Mouse (Mus musculus) MEL (cell line): ENCODE measurements around the gene Bbs5. TPM values are rescaled to one million over a fixed set of nuclear protein-coding genes. Genes with fewer than 3 reads are reported as not detected.
A peak's percentile ranks its signal among the peaks of the same experiment; 100 is the strongest.

Experiments
- DNase-seq: peaks from one replicate; pipeline ENCODE4 v3.0.0; 2011; ENCODE audit warnings: low read depth, low spot score
- H3K27ac ChIP-seq: 2 replicates; pipeline ENCODE4 v1.5.1; 2012; ENCODE audit warnings: low read depth, mild to moderate bottlenecking, control low read depth, low read length, moderate library complexity; ENCODE audit not compliant: control insufficient read depth
- H3K27me3 ChIP-seq, 2 experiments: fragments of 150-350 bp in 1 of 2; sonication (generic) in 1 of 2; 2 replicates each; pipeline ENCODE4 v1.6.1; 2012; ENCODE audit warnings: low read length in 2 of 2, mild to moderate bottlenecking in 2 of 2, improper control_type of control experiment in 1 of 2, moderate library complexity in 1 of 2; ENCODE audit not compliant: insufficient read depth in 2 of 2, control insufficient read depth in 1 of 2
- H3K36me3 ChIP-seq, 2 experiments: 2 replicates each; pipeline ENCODE4 v1.6.1; 2012 to 2014; ENCODE audit warnings: low read length in 2 of 2, improper control_type of control experiment in 1 of 2, inconsistent platforms in 1 of 2, mild to moderate bottlenecking in 1 of 2; ENCODE audit not compliant: insufficient read depth in 2 of 2, control insufficient read depth in 1 of 2
- H3K4me1 ChIP-seq, 2 experiments: fragments of 150-350 bp in 1 of 2; sonication (generic) in 1 of 2; 2 replicates each; pipeline ENCODE4 v1.6.1; 2012; ENCODE audit warnings: low read length in 2 of 2, improper control_type of control experiment in 1 of 2, mild to moderate bottlenecking in 1 of 2; ENCODE audit not compliant: insufficient read depth in 2 of 2, control insufficient read depth in 1 of 2
- H3K4me3 ChIP-seq, 2 experiments: fragments of 150-350 bp in 1 of 2; sonication (generic) in 1 of 2; 2 replicates each; pipeline ENCODE4 v1.5.1; 2012; ENCODE audit warnings: low read depth in 2 of 2, low read length in 2 of 2, mild to moderate bottlenecking in 2 of 2, moderate library complexity in 2 of 2, control low read depth in 1 of 2, improper control_type of control experiment in 1 of 2; ENCODE audit not compliant: control insufficient read depth in 1 of 2, insufficient read depth in 1 of 2
- H3K79me2 ChIP-seq: 2 replicates; pipeline ENCODE4 v1.6.1; 2012; ENCODE audit warnings: mild to moderate bottlenecking, low read length, moderate library complexity; ENCODE audit not compliant: control insufficient read depth, poor library complexity, insufficient read depth
- H3K9ac ChIP-seq: 2 replicates; pipeline ENCODE4 v1.6.1; 2012; ENCODE audit warnings: low read depth, mild to moderate bottlenecking, control low read depth, low read length, moderate library complexity; ENCODE audit not compliant: control insufficient read depth, poor library complexity, severe bottlenecking
- H3K9me3 ChIP-seq: fragments of 150-350 bp; sonication (generic); replicated peaks from 2 replicates; pipeline ENCODE4 v1.6.1; 2012; ENCODE audit warnings: mild to moderate bottlenecking, low read length, improper control_type of control experiment, moderate library complexity; ENCODE audit not compliant: insufficient read depth
- CTCF ChIP-seq, 3 experiments: IDR thresholded peaks in 2 of 3; conservative IDR thresholded peaks in 1 of 3; 2 replicates each; pipeline ENCODE4 v1.5.1; 2011 to 2012; ENCODE audit warnings: low read length in 3 of 3, low read depth in 2 of 3, mild to moderate bottlenecking in 2 of 3, improper control_type of control experiment in 1 of 3, inconsistent platforms in 1 of 3, mixed read lengths in 1 of 3, moderate library complexity in 1 of 3; ENCODE audit not compliant: control insufficient read depth in 1 of 3, insufficient read depth in 1 of 3, poor library complexity in 1 of 3, severe bottlenecking in 1 of 3
- E2F4 ChIP-seq: IDR thresholded peaks from 2 replicates; pipeline ENCODE4 v1.6.1; 2011; ENCODE audit warnings: low read depth, low read length, improper control_type of control experiment, borderline replicate concordance
- ELF1 ChIP-seq: IDR thresholded peaks from 2 replicates; pipeline ENCODE4 v1.6.1; 2014; ENCODE audit warnings: low read depth, mild to moderate bottlenecking, inconsistent platforms, low read length, improper control_type of control experiment, moderate library complexity
- GABPA ChIP-seq: IDR thresholded peaks from 2 replicates; pipeline ENCODE4 v1.6.1; 2012; ENCODE audit warnings: low read depth, mild to moderate bottlenecking, inconsistent platforms, low read length, improper control_type of control experiment, moderate library complexity
- GATA1 ChIP-seq: IDR thresholded peaks from 2 replicates; pipeline ENCODE4 v1.6.1; 2011; ENCODE audit warnings: low read depth, low read length, improper control_type of control experiment
- JUND ChIP-seq: IDR thresholded peaks from 2 replicates; pipeline ENCODE4 v1.6.1; 2011; ENCODE audit warnings: low read depth, mild to moderate bottlenecking, improper control_type of control experiment, low read length
- MAX ChIP-seq: IDR thresholded peaks from 2 replicates; pipeline ENCODE4 v1.6.1; 2011; ENCODE audit warnings: low read length, improper control_type of control experiment
- MEF2A ChIP-seq: IDR thresholded peaks from 2 replicates; pipeline ENCODE4 v1.6.1; 2014; ENCODE audit warnings: low read depth, mild to moderate bottlenecking, inconsistent platforms, low read length, improper control_type of control experiment; ENCODE audit not compliant: poor library complexity, insufficient replicate concordance, severe bottlenecking; ENCODE audit errors: extremely low read depth
- MXI1 ChIP-seq: IDR thresholded peaks from 2 replicates; pipeline ENCODE4 v1.6.1; 2011; ENCODE audit warnings: mild to moderate bottlenecking, low read depth, low read length, improper control_type of control experiment
- MYB ChIP-seq: IDR thresholded peaks from 2 replicates; pipeline ENCODE4 v1.6.1; 2011; ENCODE audit warnings: mild to moderate bottlenecking, low read depth, low read length, improper control_type of control experiment
- MYC ChIP-seq: IDR thresholded peaks from 2 replicates; pipeline ENCODE4 v1.6.1; 2011; ENCODE audit warnings: low read depth, mild to moderate bottlenecking, low read length, improper control_type of control experiment, moderate library complexity
- NELFE ChIP-seq: IDR thresholded peaks from 2 replicates; pipeline ENCODE4 v1.6.1; 2011; ENCODE audit warnings: low read depth, low read length, improper control_type of control experiment
- NRF1 ChIP-seq: IDR thresholded peaks from 2 replicates; pipeline ENCODE4 v1.6.1; 2014; ENCODE audit warnings: low read depth, mild to moderate bottlenecking, inconsistent platforms, low read length, improper control_type of control experiment, moderate library complexity; ENCODE audit not compliant: poor library complexity, insufficient read depth, severe bottlenecking
- POLR2A ChIP-seq, 2 experiments: IDR thresholded peaks; 2 replicates each; pipeline ENCODE4 v1.6.1; 2011 to 2012; ENCODE audit warnings: low read length in 2 of 2, mild to moderate bottlenecking in 2 of 2, control low read depth in 1 of 2, improper control_type of control experiment in 1 of 2, low read depth in 1 of 2, moderate library complexity in 1 of 2; ENCODE audit not compliant: control insufficient read depth in 1 of 2, insufficient read depth in 1 of 2, poor library complexity in 1 of 2
- POLR2AphosphoS2 ChIP-seq: IDR thresholded peaks from 2 replicates; pipeline ENCODE4 v1.6.1; 2011; ENCODE audit warnings: low read length, improper control_type of control experiment
- RAD21 ChIP-seq: IDR thresholded peaks from 2 replicates; pipeline ENCODE4 v1.6.1; 2011; ENCODE audit warnings: mild to moderate bottlenecking, low read depth, low read length, improper control_type of control experiment
- RCOR1 ChIP-seq: IDR thresholded peaks from 2 replicates; pipeline ENCODE4 v1.6.1; 2012; ENCODE audit warnings: low read depth, mild to moderate bottlenecking, inconsistent platforms, low read length, improper control_type of control experiment
- SIN3A ChIP-seq: IDR thresholded peaks from 2 replicates; pipeline ENCODE4 v1.6.1; 2012; ENCODE audit warnings: low read length, improper control_type of control experiment, inconsistent platforms
- SMC3 ChIP-seq: IDR thresholded peaks from 2 replicates; pipeline ENCODE4 v1.6.1; 2011; ENCODE audit warnings: low read depth, low read length, improper control_type of control experiment
- UBTF ChIP-seq: IDR thresholded peaks from 2 replicates; pipeline ENCODE4 v1.6.1; 2012; ENCODE audit warnings: low read depth, mild to moderate bottlenecking, inconsistent platforms, low read length, improper control_type of control experiment, moderate library complexity, borderline replicate concordance; ENCODE audit not compliant: insufficient read depth
- USF2 ChIP-seq, 2 experiments: IDR thresholded peaks; 2 replicates each; pipeline ENCODE4 v1.6.1; 2011 to 2012; ENCODE audit warnings: improper control_type of control experiment in 2 of 2, low read length in 2 of 2, borderline replicate concordance in 1 of 2, inconsistent platforms in 1 of 2, low read depth in 1 of 2, mild to moderate bottlenecking in 1 of 2; ENCODE audit not compliant: insufficient read depth in 1 of 2
- ZC3H11A ChIP-seq: IDR thresholded peaks from 2 replicates; pipeline ENCODE4 v1.6.1; 2012; ENCODE audit warnings: low read depth, mild to moderate bottlenecking, inconsistent platforms, low read length, improper control_type of control experiment
- ZKSCAN1 ChIP-seq: IDR thresholded peaks from 2 replicates; pipeline ENCODE4 v1.6.1; 2012; ENCODE audit warnings: low read depth, mild to moderate bottlenecking, inconsistent platforms, low read length, improper control_type of control experiment, moderate library complexity
- ZNF384 ChIP-seq: IDR thresholded peaks from 2 replicates; pipeline ENCODE4 v1.6.1; 2012; ENCODE audit warnings: low read depth, mild to moderate bottlenecking, inconsistent platforms, low read length, improper control_type of control experiment
- polyA plus RNA-seq, 2 experiments: library from polyadenylated mRNA; stranded (reverse) in 1 of 2; unstranded in 1 of 2; fragments of >175 nt in 1 of 2; fragments of >200 nt in 1 of 2; gene quantifications; 2 replicates each; pipeline versions ENCODE4 v1.2.1 to v1.2.4; 2012; ENCODE audit warnings: low replicate concordance in 2 of 2, low read depth in 1 of 2; ENCODE audit not compliant: insufficient read length in 2 of 2, insufficient read depth in 1 of 2, missing spikeins in 1 of 2
- total RNA-seq: library from RNA; depleted of rRNA; stranded (reverse); fragments of 300-350 nt; gene quantifications from 2 replicates; pipeline ENCODE4 v1.2.3, GENCODE M21; 2012

The Bbs5 gene
- total and polyA plus RNA-seq, 3 experiments = 5.4 to 5.7 TPM; not detected in 1

DNA sequence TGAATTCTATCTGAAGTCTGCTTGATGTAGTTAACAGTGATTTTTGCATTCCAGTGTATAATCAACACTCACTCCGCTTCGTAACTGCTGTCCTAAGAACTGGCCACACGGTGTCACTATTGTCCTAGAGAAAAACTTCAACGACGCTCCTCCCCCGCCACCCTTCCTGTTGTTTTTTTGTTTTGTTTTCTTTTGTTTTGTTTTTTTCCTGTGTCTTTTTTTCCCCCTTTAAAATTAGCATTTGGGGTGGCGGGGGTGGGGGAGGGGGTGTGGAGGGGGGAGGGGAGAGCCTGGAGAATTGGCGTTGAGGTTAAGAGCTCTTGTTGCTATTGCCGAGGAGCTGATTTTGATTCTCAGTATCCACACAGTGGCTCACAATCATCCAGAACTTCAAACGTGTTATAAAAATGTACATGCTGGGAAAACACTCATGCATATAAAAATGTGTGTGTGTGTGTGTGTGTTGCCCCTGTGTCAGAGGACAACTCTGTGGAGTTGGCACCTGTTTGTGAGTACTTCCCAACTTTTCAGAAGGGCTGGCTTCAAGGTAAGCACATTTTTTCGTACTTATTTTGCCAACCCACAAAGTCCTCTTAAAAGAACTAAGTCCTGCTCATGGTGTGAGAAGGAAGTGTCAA is 11.8 kb upstream of the Bbs5 start (continued):
- TF ChIP-seq ZNF384 (peak; percentile 67), E2F4 (no peak), USF2 (IDR thresholded peaks at IDR 0.05; ENCODE audit: borderline replicate concordance in 1 of 2, insufficient read depth in 1 of 2, low read depth in 1 of 2, low read length in 2 of 2) (no peak), NELFE (no peak), RAD21 (peak; percentile 94), ZC3H11A (peak; percentile 75), SMC3 (peak; percentile 72), UBTF (no peak), POLR2AphosphoS2 (no peak), MYB (no peak), GATA1 (no peak), JUND (no peak), ZKSCAN1 (no peak), POLR2A (IDR thresholded peaks at IDR 0.05; ENCODE audit: control insufficient read depth in 1 of 2, insufficient read depth in 1 of 2, low read depth in 1 of 2, low read length in 2 of 2, poor library complexity in 1 of 2) (no peak), ELF1 (no peak), RCOR1 (no peak)

GRCm38 (mm10) chr2:69635807-69636206 is 11.2 kb upstream of the Bbs5 start:
- Histone ChIP-seq H3K27me3 (peaks cover 0 to 1% of the 10 kb centered on the region in 2 experiments; a peak in 2 of 4 replicates), H3K4me3 (peak overlapping the region; percentile 58 to 67), H3K4me1 (no peaks in the 10 kb centered on the region), H3K27ac (no peak overlapping the region), H3K79me2 (no peaks in the 10 kb centered on the region), H3K36me3 (no peaks in the 10 kb centered on the region), H3K9me3 (no peaks in the 10 kb centered on the region), H3K9ac (peak overlapping the region; percentile 60)
- DNase-seq = peak; percentile 87
- TF ChIP-seq MEF2A (no peak), ZKSCAN1 (no peak), SIN3A (0 out of 2 replicates have a peak, but pooled peaks have one; percentile 7), MYC (peak; percentile 91), GABPA (no peak), RAD21 (peak; percentile 56), CTCF (IDR thresholded peaks at IDR 0.05 in 2 of 3, conservative IDR thresholded peaks at IDR 0.05 in 1 of 3; ENCODE audit: control insufficient read depth in 1 of 3, insufficient read depth in 1 of 3, low read depth in 2 of 3, low read length in 3 of 3, poor library complexity in 1 of 3, severe bottlenecking in 1 of 3) (peak; percentile 73 to 83 (median 74)), MXI1 (peak; percentile 85), MAX (peak; percentile 79), GATA1 (peak; percentile 38; the same call in 1 of the 2 replicates), NRF1 (no peak), SMC3 (peak; percentile 68)
